Mouse (Mus musculus): ENCODE measurements around the gene 1700042G07Rik. TPM values are rescaled to one million over a fixed set of nuclear protein-coding genes. Genes with fewer than 3 reads are reported as not detected.

The 1700042G07Rik gene
- polyA plus RNA-seq, 1 experiment from 2014 or later = not detected

DNA sequence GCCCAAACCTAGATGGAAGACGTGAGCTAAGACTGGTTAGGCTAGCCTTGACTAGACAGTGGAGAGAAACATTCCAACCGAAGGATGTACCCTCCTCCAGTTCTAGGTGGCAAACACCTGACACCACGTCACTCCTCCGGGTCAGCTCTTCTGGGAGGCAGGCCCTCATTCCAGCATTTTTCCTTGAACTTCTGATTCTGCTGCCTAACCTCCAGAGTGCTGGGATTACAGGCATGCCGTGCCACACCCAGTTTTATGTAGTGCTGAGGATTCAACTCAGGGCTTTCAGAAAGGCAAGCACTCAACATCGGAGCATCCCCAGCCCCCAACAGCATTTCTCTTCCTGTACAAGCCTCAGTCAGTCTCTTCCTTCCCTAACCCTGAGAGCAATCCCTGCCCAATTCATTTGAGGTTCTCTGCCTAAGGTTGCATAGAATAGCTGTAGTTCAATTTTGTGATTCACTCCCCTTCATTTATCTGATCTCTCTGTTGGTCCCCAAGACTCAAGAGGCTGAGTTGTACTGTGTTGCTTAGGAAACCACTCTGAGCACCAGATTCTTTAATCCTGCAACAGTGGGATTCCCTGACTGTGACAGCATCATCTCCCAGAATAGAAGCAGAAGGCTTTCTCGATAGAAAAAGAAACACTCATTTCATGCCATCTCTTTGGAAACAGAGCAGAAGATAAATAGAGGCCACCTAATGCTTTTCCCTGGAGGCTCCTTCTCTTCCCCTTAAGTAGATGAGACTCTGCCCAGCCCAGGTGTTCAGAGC lies 32.2 kb upstream of the 1700042G07Rik start:
- 81% methylated on average over 7 of the region's 7 CpGs for WGBS

DNA sequence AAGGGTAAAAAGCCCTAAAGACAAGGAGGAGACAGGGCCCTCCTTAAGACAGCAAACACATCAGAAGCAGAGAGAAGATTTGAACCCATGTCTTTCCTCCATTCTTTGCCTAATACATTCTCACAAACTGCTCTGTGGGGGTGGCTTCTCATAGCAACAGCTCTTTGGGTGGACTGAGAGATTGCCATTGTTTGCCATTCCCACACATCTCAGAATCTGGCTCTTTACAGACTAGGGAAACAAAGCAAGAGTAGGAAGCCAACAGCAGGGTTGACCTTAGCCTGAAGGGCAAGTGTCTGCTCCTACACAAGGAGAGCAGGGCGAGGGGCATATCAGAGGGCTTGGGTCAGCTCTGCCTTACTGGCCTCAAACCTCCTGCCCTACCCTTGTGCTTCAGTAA lies 31.4 kb upstream of the 1700042G07Rik start:
- WGBS = 65% methylated on average over 1 of the region's 1 CpGs
- H3K27me3 ChIP-seq (ENCODE audit: control insufficient read depth, insufficient read depth, low read length) = no peaks in the 10 kb centered on the region
- no peaks in the 10 kb centered on the region for H3K9me3 ChIP-seq (replicated peaks; ENCODE audit: control insufficient read depth, low read length)
- no peak overlapping the region for H3K4me3 ChIP-seq (ENCODE audit: low read depth, low read length)
- H3K36me3 ChIP-seq (replicated peaks; ENCODE audit: control insufficient read depth, insufficient read depth, low read depth, low read length) = no peaks in the 10 kb centered on the region
- ATAC-seq (replicated peaks; ENCODE audit: insufficient number of reproducible peaks, low FRiP score, low TSS enrichment, low read depth) (no peak), DNase-seq (ENCODE audit: low spot score) (no peak)
- H3K4me2 ChIP-seq (ENCODE audit: low read depth, low read length) = no peak overlapping the region
- no peak overlapping the region for H3K9ac ChIP-seq (replicated peaks; ENCODE audit: low read length)
- H3K27ac ChIP-seq (replicated peaks; ENCODE audit: low read depth, low read length) = no peak overlapping the region
- no peaks in the 10 kb centered on the region for H3K4me1 ChIP-seq (ENCODE audit: control insufficient read depth, insufficient read depth, low read length)

More for the DNA sequence above, 32.2 kb upstream of the 1700042G07Rik start:
- H3K36me3 ChIP-seq (replicated peaks; ENCODE audit: control insufficient read depth, insufficient read depth, low read depth, low read length) = no peaks in the 10 kb centered on the region
- H3K4me1 ChIP-seq (ENCODE audit: control insufficient read depth, insufficient read depth, low read length) = no peaks in the 10 kb centered on the region
- ATAC-seq (replicated peaks; ENCODE audit: insufficient number of reproducible peaks, low FRiP score, low TSS enrichment, low read depth) = no peak
- H3K4me2 ChIP-seq (ENCODE audit: low read depth, low read length) = no peak overlapping the region
- no peak overlapping the region for H3K27ac ChIP-seq (replicated peaks; ENCODE audit: low read depth, low read length)
- no peak overlapping the region for H3K9ac ChIP-seq (replicated peaks; ENCODE audit: low read length)
- no peak for DNase-seq (ENCODE audit: low spot score)
- no peaks in the 10 kb centered on the region for H3K9me3 ChIP-seq (replicated peaks; ENCODE audit: control insufficient read depth, low read length)
- H3K4me3 ChIP-seq (ENCODE audit: low read depth, low read length) = no peak overlapping the region
- H3K27me3 ChIP-seq (ENCODE audit: control insufficient read depth, insufficient read depth, low read length) = no peaks in the 10 kb centered on the region

DNA sequence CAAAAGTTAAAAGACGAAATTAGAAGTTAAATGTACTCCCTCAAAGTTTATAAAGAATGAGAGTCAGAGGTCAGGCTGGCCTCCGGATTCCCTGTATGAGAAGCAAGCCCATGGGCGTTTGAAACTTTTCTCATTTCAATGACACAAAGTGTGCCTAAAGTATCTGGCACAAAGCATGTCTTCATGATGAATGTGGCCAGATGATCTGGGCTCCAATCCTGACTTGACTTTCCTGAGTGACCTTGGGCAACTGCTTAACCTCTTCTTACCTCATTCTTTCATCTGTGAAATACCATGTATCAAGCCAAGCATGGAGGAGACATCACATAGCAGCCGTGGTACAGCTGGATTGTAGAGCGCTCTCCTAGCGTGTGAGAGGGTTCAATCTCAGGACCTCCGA lies 30.9 kb upstream of the 1700042G07Rik start:
- Histone ChIP-seq H3K27ac (replicated peaks; ENCODE audit: low read depth, low read length) (no peak overlapping the region), H3K4me3 (ENCODE audit: low read depth, low read length) (no peak overlapping the region)

DNA sequence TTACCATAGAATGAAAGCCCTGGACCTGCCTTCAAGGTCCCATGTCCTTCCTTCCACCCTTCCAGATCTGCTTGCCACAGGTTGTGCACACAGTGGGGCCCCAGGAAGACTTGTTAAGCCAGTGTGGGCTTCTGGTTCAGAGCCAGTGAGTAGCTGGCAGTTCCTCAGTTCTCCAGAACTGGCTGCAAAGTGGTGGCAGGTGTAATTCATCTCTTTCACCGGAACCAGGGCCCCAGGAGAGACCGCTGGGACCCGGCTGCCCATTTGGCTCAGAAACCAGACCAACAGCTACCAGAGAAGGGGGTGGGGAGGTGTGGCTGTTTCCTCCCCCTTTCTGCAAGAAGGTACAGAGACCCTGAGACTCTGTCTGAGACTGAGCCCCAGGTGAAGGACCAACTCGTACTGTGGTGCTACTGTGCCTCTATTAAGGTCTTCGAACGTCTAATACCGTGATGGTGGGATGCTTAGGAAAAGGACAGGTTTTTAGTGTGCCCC lies 29.8 kb upstream of the 1700042G07Rik start:
- H3K27ac ChIP-seq (replicated peaks; ENCODE audit: low read depth, low read length) = no peak overlapping the region
- H3K9ac ChIP-seq (replicated peaks; ENCODE audit: low read length) = no peak overlapping the region; the same call in 1 of the 2 replicates
- H3K36me3 ChIP-seq (replicated peaks; ENCODE audit: control insufficient read depth, insufficient read depth, low read depth, low read length) = no peaks in the 10 kb centered on the region
- peak; percentile 4 for DNase-seq (ENCODE audit: low spot score)
- H3K4me3 ChIP-seq (ENCODE audit: low read depth, low read length) = peak overlapping the region; percentile 67
- no peaks in the 10 kb centered on the region for H3K27me3 ChIP-seq (ENCODE audit: control insufficient read depth, insufficient read depth, low read length)
- H3K4me1 ChIP-seq (ENCODE audit: control insufficient read depth, insufficient read depth, low read length) = no peaks in the 10 kb centered on the region
- no peaks in the 10 kb centered on the region for H3K9me3 ChIP-seq (replicated peaks; ENCODE audit: control insufficient read depth, low read length)
- peak overlapping the region; percentile 96 for H3K4me2 ChIP-seq (ENCODE audit: low read depth, low read length)
- ATAC-seq (replicated peaks; ENCODE audit: insufficient number of reproducible peaks, low FRiP score, low TSS enrichment, low read depth) = no peak
- WGBS = 9% methylated on average over 7 of the region's 7 CpGs

More for the DNA sequence above, 30.9 kb upstream of the 1700042G07Rik start:
- Histone ChIP-seq H3K9me3 (replicated peaks; ENCODE audit: control insufficient read depth, low read length) (no peaks in the 10 kb centered on the region), H3K36me3 (replicated peaks; ENCODE audit: control insufficient read depth, insufficient read depth, low read depth, low read length) (no peaks in the 10 kb centered on the region), H3K27me3 (ENCODE audit: control insufficient read depth, insufficient read depth, low read length) (no peaks in the 10 kb centered on the region), H3K4me1 (ENCODE audit: control insufficient read depth, insufficient read depth, low read length) (no peaks in the 10 kb centered on the region), H3K4me2 (ENCODE audit: low read depth, low read length) (no peak overlapping the region), H3K9ac (replicated peaks; ENCODE audit: low read length) (no peak overlapping the region)
- ATAC-seq (replicated peaks; ENCODE audit: insufficient number of reproducible peaks, low FRiP score, low TSS enrichment, low read depth) = no peak
- DNase-seq (ENCODE audit: low spot score) = no peak
- WGBS = 75% methylated on average over 7 of the region's 7 CpGs

DNA sequence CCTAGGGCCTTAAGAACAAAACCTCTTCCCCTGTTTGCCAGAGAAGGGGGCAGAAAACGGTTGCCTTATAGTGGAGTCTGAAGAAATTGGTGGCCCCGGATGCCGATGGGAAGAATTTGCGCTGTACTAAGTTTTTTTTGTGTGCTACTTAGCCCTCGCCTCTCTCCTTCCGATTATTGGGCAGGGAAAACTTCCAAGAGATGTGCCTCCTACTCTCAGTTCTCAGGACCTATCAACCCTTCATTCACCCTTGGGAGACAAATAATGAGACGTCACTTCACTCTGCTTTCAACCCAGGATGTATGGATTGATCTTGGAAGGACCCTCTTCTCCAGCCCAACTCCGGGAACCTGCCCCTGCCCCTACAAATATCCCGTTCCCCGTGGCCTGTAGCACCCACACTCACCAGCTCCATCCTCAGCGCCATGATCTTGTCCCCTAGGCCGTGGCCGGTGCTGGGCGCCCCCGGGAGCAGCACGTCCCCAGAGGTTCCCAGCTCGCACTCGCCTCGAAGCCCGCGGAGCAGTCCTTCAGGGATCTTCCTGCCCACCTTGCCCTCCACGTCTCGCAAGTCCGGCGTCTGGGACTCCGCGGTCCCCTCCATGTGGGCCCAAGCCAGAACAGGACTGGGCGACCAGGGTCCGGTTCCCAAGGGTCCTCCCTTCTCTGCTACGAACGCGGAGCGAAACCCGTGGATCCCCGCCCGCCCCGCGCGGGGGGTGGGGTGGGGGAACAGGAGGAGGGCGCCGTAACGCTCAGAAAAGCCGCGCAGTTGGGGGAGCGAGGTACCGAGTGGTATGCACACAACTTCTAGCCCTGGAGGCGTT lies 29.1 kb upstream of the 1700042G07Rik start:
- Histone ChIP-seq H3K9ac (replicated peaks; ENCODE audit: low read length) (peak overlapping the region; percentile 76), H3K4me2 (ENCODE audit: low read depth, low read length) (peak overlapping the region; percentile 96), H3K36me3 (replicated peaks; ENCODE audit: control insufficient read depth, insufficient read depth, low read depth, low read length) (no peaks in the 10 kb centered on the region), H3K9me3 (replicated peaks; ENCODE audit: control insufficient read depth, low read length) (no peaks in the 10 kb centered on the region), H3K27ac (replicated peaks; ENCODE audit: low read depth, low read length) (no peak overlapping the region), H3K4me1 (ENCODE audit: control insufficient read depth, insufficient read depth, low read length) (no peaks in the 10 kb centered on the region), H3K27me3 (ENCODE audit: control insufficient read depth, insufficient read depth, low read length) (no peaks in the 10 kb centered on the region), H3K4me3 (ENCODE audit: low read depth, low read length) (peak overlapping the region; percentile 67)
- ATAC-seq (replicated peaks; ENCODE audit: insufficient number of reproducible peaks, low FRiP score, low TSS enrichment, low read depth) (peak; percentile 46), DNase-seq (ENCODE audit: low spot score) (peak; percentile 75)
- under 1% methylated on average over 47 of the region's 47 CpGs for WGBS

DNA sequence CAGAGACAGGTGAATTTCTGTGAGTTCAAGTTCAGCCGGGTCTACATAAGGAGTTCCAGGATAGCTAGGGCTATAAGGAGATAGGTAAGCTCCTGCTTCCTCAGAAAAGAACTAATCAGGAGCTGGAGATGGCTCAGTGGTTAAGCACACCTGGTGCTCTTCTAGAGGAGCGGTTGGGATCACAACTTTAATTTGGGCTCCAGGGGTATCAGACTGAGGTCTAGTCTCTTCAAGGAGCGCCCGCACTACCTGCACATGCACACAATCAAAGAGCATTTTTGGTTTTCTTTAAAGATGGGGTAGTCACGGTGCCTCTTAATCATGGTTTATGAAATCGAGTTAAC lies 23.4 kb upstream of the 1700042G07Rik start:
- Histone ChIP-seq H3K4me2 (ENCODE audit: low read depth, low read length) (peak overlapping the region; percentile 72), H3K36me3 (replicated peaks; ENCODE audit: control insufficient read depth, insufficient read depth, low read depth, low read length) (peaks cover 4% of the 10 kb centered on the region), H3K4me1 (ENCODE audit: control insufficient read depth, insufficient read depth, low read length) (peaks cover 2% of the 10 kb centered on the region; the same call in 1 of the 2 replicates), H3K9ac (replicated peaks; ENCODE audit: low read length) (peak overlapping the region; percentile 97), H3K27me3 (ENCODE audit: control insufficient read depth, insufficient read depth, low read length) (no peaks in the 10 kb centered on the region), H3K4me3 (ENCODE audit: low read depth, low read length) (peak overlapping the region; percentile 68), H3K9me3 (replicated peaks; ENCODE audit: control insufficient read depth, low read length) (no peaks in the 10 kb centered on the region), H3K27ac (replicated peaks; ENCODE audit: low read depth, low read length) (no peak overlapping the region; the same call in 1 of the 2 replicates)
- WGBS = 22% methylated on average over 6 of the region's 6 CpGs
- DNase-seq (ENCODE audit: low spot score) = no peak
- no peak for ATAC-seq (replicated peaks; ENCODE audit: insufficient number of reproducible peaks, low FRiP score, low TSS enrichment, low read depth)

DNA sequence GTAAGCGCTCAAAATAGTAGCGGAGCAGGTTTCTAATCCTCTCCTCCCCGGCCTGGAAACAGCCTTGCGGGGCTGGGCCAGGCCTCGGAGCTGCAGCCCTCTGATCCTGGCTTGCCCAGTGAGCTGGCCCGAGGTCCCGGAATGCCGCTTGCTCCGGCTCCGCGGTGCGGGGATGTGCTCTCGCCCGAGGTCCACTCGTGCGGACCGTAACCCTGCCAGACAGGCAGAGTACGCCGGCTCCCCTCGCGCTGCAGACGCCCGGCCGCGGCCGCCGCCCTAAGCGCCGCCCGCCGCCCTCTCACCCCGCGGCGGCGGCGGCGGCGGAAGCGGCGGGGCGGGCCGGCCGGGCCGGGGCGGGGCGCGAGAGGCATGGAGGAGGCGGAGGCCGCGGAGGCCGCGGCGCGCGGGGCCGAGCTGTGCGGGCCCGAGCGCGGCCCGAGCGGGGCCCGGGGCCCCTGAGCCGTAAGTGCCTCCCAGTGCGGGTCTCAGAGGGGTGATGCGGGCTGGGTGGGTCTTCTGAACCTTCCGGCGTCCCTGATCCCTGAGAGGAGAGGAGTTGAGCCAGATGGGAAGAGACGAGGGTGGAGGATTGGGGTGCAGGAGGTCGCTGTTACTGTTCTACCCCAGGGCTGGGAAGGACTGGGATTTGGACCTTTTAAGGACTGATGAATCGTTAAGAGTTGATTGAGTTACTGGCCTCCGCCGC lies 22.9 kb upstream of the 1700042G07Rik start:
- peak; percentile 84 for ATAC-seq (replicated peaks; ENCODE audit: insufficient number of reproducible peaks, low FRiP score, low TSS enrichment, low read depth)
- peak overlapping the region; percentile 85; the same call in 1 of the 2 replicates for H3K27ac ChIP-seq (replicated peaks; ENCODE audit: low read depth, low read length)
- H3K4me3 ChIP-seq (ENCODE audit: low read depth, low read length) = peak overlapping the region; percentile 68
- H3K36me3 ChIP-seq (replicated peaks; ENCODE audit: control insufficient read depth, insufficient read depth, low read depth, low read length) = peaks cover 4% of the 10 kb centered on the region
- H3K9ac ChIP-seq (replicated peaks; ENCODE audit: low read length) = peak overlapping the region; percentile 97
- H3K9me3 ChIP-seq (replicated peaks; ENCODE audit: control insufficient read depth, low read length) = no peaks in the 10 kb centered on the region
- no peaks in the 10 kb centered on the region for H3K27me3 ChIP-seq (ENCODE audit: control insufficient read depth, insufficient read depth, low read length)
- peak overlapping the region; percentile 72 for H3K4me2 ChIP-seq (ENCODE audit: low read depth, low read length)
- peak; percentile 82 for DNase-seq (ENCODE audit: low spot score)
- WGBS = under 1% methylated on average over 33 of the region's 73 CpGs
- peaks cover 2% of the 10 kb centered on the region; the same call in 1 of the 2 replicates for H3K4me1 ChIP-seq (ENCODE audit: control insufficient read depth, insufficient read depth, low read length)

Measured in embryonic facial prominence, embryonic 11.5 days (tissue).